Mouse (Mus musculus) spleen, adult 2 months (tissue): ENCODE results near the gene Apol7e.
"Not testable (repeated sequence)": the region's sequence is repeated elsewhere in the genome, so short reads cannot be mapped to it uniquely, and the experiment has no call there.

ENCODE experiments used
- CTCF ChIP-seq: fragments of 200-500 bp; IDR thresholded peaks from 2 replicates; pipeline ENCODE4 v1.5.1; 2011; ENCODE audit warnings: mild to moderate bottlenecking, inconsistent platforms; ENCODE audit not compliant: insufficient read depth, insufficient read length, insufficient replicate concordance; ENCODE audit errors: extremely low read depth
- POLR2A ChIP-seq: fragments of 200-500 bp; IDR thresholded peaks from 2 replicates; pipeline ENCODE4 v1.6.1; 2011; ENCODE audit warnings: low read depth, low read length, inconsistent platforms

DNA sequence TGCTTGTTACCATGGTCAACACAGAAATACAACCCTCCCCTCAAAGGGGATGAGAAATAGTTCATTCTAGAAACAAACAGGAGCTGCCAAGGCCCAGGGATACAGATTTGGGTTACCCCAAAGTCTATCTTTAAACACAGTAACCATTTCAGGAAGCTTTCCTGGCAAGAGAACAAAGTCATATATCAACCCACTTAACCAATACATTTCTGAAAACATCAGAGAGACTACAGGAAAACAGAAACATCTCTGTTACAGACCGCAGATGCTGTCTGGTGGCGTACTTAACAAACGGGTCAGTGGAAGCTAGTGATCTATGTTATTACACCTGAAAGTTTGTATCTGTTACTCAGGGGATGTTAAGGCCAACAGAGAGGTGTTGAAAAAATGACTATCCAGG, 6.6 kb downstream of the Apol7e start:
- TF ChIP-seq POLR2A, CTCF: not testable (repeated sequence)
